Mouse (Mus musculus) lung, embryonic 14.5 days (tissue): ENCODE data around the gene Adora3. TPM values are rescaled to one million over a fixed set of nuclear protein-coding genes. Genes with fewer than 3 reads are reported as not detected.

Experiments used
- ATAC-seq: fragments of 200-750 bp; cut with Nextera tagmentation; 2 replicates; pipeline ENCODE4 v1.8.0; 2017; ENCODE audit warnings: mild to moderate bottlenecking, moderate TSS enrichment, moderate library complexity; ENCODE audit not compliant: insufficient read depth
- DNase-seq: peaks from one replicate; pipeline ENCODE4 v3.0.0-alpha.2; 2015
- H3K27ac ChIP-seq: fragments of 300-500 bp; sonication (generic); 2 replicates; pipeline ENCODE4 v1.5.1; 2014; ENCODE audit warnings: low read depth, mild to moderate bottlenecking, moderate library complexity
- H3K27me3 ChIP-seq: fragments of 300-500 bp; sonication (generic); 2 replicates; pipeline ENCODE4 v1.6.1; 2014; ENCODE audit warnings: low read length, control low read depth; ENCODE audit not compliant: insufficient read depth
- H3K36me3 ChIP-seq: fragments of 300-500 bp; sonication (generic); 2 replicates; pipeline ENCODE4 v1.6.1; 2014; ENCODE audit warnings: control low read depth; ENCODE audit not compliant: insufficient read depth
- H3K4me1 ChIP-seq: fragments of 300-500 bp; sonication (generic); 2 replicates; pipeline ENCODE4 v1.6.1; 2014; ENCODE audit warnings: antibody characterized with exemption, control low read depth; ENCODE audit not compliant: insufficient read depth
- H3K4me2 ChIP-seq: fragments of 300-500 bp; sonication (generic); 2 replicates; pipeline ENCODE4 v1.6.1; 2014; ENCODE audit warnings: mild to moderate bottlenecking
- H3K4me3 ChIP-seq: fragments of 300-500 bp; sonication (generic); 2 replicates; pipeline ENCODE4 v1.5.1; 2014; ENCODE audit warnings: low read depth, low read length
- H3K9ac ChIP-seq: fragments of 300-500 bp; sonication (generic); 2 replicates; pipeline ENCODE4 v1.6.1; 2014
- H3K9me3 ChIP-seq: fragments of 300-500 bp; sonication (generic); 2 replicates; pipeline ENCODE4 v1.6.1; 2016; ENCODE audit warnings: low read depth, low read length, control low read depth
- CTCF ChIP-seq: IDR thresholded peaks from 2 replicates; pipeline ENCODE4 v1.5.1; 2016; ENCODE audit warnings: antibody characterized with exemption, low read depth
- WGBS: fragments of 180-500 bp; shearing (Covaris S2); extraction: QIAGEN DNeasy Blood & Tissue Kit; methylation state at CpG from one replicate; pipeline ENCODE4 v1.1.7; 2014; 5-methylcytosine and 5-hydroxymethylcytosine counted together
- polyA plus RNA-seq: library from polyadenylated mRNA; unstranded; fragments of >200 nt; fragmentation: Nextera tagmentation; extraction: Ambion mirVana; gene quantifications from 2 replicates; pipeline ENCODE4 v1.2.1, GENCODE M21; 2014

Adora3 gene
- polyA plus RNA-seq, 1 experiment from 2014 or later: 0.18 TPM

DNA sequence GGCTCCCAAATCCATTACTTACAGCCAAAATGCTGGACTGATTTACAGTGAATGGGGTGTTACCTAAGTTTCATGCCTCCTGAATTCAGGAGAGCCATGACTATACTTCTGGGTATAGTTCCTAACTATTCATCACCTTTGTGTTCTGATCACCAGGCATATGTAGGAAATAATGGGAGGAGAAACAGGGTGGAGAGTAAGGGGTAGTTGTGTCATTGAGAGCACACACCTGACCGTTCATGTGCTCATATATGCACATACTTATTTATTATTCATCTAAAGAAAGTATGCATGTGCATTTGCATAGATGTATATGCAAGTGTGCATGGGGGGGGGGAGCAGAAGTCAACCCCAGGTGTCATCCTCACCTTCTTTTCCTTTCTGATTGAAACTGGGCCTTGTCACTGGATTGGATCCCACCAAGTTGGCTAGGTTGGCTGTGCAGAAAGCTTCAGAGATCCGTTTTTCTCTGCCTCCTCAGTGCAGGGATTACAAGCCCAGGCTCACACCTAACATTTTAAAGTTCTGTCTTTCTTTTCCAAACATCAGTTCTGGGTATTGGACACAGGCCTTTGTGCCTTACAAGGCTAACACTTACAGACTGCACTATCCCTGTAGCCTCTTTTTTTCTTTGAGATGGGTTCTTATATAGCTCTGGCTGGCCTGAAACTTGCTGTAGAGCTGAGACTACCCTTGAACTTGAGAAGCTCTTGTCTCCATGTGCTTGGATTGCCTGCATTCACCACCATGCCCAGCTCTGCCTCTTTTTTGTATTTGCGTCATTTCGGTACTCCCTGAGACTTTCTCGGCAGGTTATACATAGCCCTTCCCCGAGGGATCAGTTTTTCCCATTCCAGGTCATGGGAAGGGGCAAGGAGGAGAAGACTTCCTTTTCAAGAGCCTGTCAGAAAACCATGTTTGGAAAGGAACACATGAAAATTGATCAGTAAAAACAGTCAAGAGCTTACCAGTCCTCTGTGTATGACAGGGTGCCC lies 3.1 kb downstream of the Adora3 start:
- no peak overlapping the region for H3K27ac ChIP-seq
- H3K9me3 ChIP-seq: no peaks in the 10 kb centered on the region
- H3K4me2 ChIP-seq: no peak overlapping the region
- no peak for DNase-seq
- no peaks in the 10 kb centered on the region for H3K27me3 ChIP-seq
- WGBS: 77% methylated on average over 6 of the region's 6 CpGs
- ATAC-seq: no peak
- H3K4me1 ChIP-seq: peaks cover 3% of the 10 kb centered on the region; the same call in 1 of the 2 replicates
- H3K9ac ChIP-seq: no peak overlapping the region
- no peaks in the 10 kb centered on the region for H3K36me3 ChIP-seq
- no peak for TF ChIP-seq CTCF
- no peak overlapping the region for H3K4me3 ChIP-seq

DNA sequence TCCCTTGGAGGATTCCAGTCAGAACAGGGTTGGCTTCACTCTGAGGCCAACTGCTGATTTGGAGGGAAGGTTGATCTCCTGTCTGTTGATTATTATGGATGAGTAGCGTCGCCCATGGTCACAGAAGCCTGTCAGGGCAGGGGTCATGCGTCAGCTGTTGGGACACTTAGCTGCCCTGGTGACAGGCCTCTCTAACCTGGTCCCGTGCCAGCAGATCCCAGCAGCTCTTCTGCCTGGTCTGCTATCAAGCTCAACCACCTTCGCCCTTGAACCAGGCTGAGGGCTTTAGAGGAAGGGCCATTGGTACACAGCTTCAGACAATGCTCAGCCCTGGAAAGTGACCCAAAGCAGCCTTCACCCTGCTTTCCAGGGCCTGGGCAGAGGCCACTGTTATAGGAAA lies 5.4 kb downstream of the Adora3 start:
- no peak for TF ChIP-seq CTCF
- no peak for DNase-seq

DNA sequence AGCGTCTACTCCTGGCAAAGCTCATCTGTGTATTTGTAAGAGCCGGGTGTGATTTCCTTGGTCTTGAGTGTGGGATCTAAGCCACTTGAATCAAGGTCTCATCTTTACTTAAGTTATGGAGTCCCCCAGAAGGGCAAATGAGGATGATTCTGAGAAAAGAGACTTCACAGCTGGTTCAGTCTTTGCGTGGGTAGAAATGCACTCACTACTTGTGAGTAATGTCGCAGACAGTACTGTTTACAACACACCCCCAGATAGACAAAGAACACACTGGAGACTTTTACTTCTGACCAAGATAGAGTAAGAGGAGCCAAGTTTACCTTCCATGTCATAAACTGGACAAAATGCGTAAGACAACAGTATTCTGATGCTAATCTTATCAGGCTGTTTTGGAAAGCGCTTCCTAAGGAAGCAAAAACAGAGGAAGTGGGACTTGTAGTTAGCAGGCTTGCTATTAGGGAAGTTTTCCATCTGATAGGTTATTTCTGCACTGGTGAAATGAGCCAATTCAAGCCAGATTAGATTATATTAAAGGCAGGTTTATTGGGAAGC lies 6.7 kb downstream of the Adora3 start:
- no peak for ATAC-seq
- H3K4me1 ChIP-seq: no peaks in the 10 kb centered on the region; the same call in 1 of the 2 replicates

More for the DNA sequence above, 5.4 kb downstream of the Adora3 start:
- no peaks in the 10 kb centered on the region for H3K36me3 ChIP-seq
- H3K4me1 ChIP-seq: peaks cover 3% of the 10 kb centered on the region; the same call in 1 of the 2 replicates
- no peak overlapping the region for H3K9ac ChIP-seq
- no peak overlapping the region for H3K4me3 ChIP-seq
- no peak overlapping the region for H3K4me2 ChIP-seq
- no peaks in the 10 kb centered on the region for H3K27me3 ChIP-seq
- 56% methylated on average over 5 of the region's 5 CpGs for WGBS
- no peaks in the 10 kb centered on the region for H3K9me3 ChIP-seq
- no peak overlapping the region for H3K27ac ChIP-seq
- ATAC-seq: no peak

DNA sequence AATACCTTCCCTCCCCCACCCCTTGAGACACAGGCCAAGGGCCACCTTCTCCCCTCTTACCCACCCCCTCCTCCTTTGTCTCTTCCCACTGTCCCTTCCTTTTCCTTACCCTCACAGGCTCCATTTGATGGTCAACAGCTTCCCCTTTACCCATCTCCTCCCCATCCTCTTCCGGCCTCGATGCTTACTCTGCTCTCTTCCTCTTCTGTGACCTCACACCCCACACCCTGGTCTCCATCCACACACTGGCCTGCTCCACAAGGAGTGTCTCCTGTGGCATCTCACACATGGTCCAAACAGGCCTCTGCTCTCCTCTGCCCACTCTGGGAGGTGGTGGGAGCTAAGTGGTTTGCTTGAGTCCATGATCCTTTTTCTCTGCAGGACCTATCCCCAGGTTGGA lies 7.3 kb downstream of the Adora3 start:
- DNase-seq: no peak
- H3K4me2 ChIP-seq: no peak overlapping the region
- WGBS: 74% methylated on average over 2 of the region's 2 CpGs
- no peaks in the 10 kb centered on the region for H3K9me3 ChIP-seq
- no peak overlapping the region for H3K4me3 ChIP-seq
- no peak overlapping the region for H3K9ac ChIP-seq
- H3K27ac ChIP-seq: no peak overlapping the region
- no peaks in the 10 kb centered on the region for H3K27me3 ChIP-seq
- ATAC-seq: no peak
- no peaks in the 10 kb centered on the region for H3K36me3 ChIP-seq
- H3K4me1 ChIP-seq: no peaks in the 10 kb centered on the region
- no peak for TF ChIP-seq CTCF

More for the DNA sequence above, 6.7 kb downstream of the Adora3 start:
- H3K9ac ChIP-seq: no peak overlapping the region
- H3K4me3 ChIP-seq: no peak overlapping the region
- no peaks in the 10 kb centered on the region for H3K27me3 ChIP-seq
- H3K27ac ChIP-seq: no peak overlapping the region
- no peaks in the 10 kb centered on the region for H3K9me3 ChIP-seq
- no peak overlapping the region for H3K4me2 ChIP-seq
- TF ChIP-seq CTCF: no peak
- DNase-seq: no peak
- 55% methylated on average over 6 of the region's 6 CpGs for WGBS
- no peaks in the 10 kb centered on the region for H3K36me3 ChIP-seq

DNA sequence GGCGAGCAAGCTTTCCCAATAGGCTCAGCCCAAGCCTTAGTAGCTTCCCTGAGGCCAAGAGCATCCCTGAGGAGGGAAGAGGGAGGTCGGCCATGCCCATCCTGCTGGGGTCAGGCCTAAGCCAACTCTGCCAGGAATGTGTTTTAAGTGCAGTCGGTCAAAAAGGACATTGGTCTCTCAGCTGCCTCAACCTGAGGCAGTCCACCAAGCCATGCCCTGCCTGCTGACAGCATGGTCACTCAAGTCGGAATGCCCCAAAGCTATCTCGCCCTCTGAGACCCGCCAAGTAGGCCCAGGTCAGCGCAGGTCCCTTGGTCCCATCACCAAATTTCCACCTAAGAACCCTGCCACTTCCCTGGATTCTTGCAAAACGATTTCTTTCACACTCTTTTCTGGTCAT lies 8.1 kb downstream of the Adora3 start:
- Histone ChIP-seq H3K4me2 (no peak overlapping the region), H3K27me3 (no peaks in the 10 kb centered on the region), H3K9ac (no peak overlapping the region), H3K4me3 (no peak overlapping the region), H3K4me1 (no peaks in the 10 kb centered on the region), H3K27ac (no peak overlapping the region), H3K36me3 (no peaks in the 10 kb centered on the region), H3K9me3 (no peaks in the 10 kb centered on the region)
- TF ChIP-seq CTCF: no peak
- DNase-seq (no peak), ATAC-seq (no peak)
- 87% methylated on average over 8 of the region's 8 CpGs for WGBS

DNA sequence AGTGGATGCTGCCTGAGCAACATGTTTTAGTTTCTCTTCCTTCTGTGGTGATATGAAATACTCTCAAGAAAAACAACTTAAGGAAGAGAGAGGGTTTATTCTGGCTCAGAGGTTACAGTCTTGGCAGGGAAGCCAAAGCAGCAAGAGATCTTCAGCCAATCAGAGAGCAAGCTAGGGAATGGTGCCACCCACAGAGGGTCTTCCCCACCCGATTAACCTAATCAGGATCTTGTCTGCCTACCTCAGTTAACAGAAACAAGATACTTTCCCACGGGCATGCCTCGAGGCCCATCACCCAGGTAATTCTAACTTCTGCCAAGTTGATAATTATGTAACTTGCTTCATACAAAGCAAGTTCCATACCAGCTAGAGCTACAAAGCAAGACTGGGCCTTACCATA lies 9.8 kb downstream of the Adora3 start:
- no peaks in the 10 kb centered on the region for H3K27me3 ChIP-seq
- no peaks in the 10 kb centered on the region for H3K36me3 ChIP-seq
- no peak overlapping the region for H3K27ac ChIP-seq
- DNase-seq: no peak
- H3K4me3 ChIP-seq: no peak overlapping the region
- no peaks in the 10 kb centered on the region for H3K4me1 ChIP-seq
- 45% methylated on average over 3 of the region's 3 CpGs for WGBS
- H3K4me2 ChIP-seq: no peak overlapping the region
- no peak for TF ChIP-seq CTCF
- no peak for ATAC-seq
- no peak overlapping the region for H3K9ac ChIP-seq
- no peaks in the 10 kb centered on the region for H3K9me3 ChIP-seq

DNA sequence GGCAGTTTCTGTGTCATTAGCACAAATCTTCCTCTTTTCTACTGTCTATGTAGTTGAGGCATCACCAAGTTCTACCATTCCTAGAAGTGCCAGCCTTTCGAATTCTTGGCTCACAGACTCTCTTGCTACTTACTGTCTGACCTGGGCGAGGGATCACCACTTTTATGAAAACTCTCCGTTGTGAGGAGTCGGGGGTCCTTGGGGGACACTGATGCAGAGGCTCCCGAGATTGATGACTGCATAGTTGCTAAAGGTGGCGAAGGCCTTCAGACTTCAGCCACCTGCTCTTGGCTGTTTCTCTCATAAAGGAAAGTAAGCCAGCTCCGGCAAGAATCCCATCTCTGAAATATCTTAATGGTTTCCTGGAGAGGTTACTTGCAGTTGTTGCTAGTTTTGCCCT lies 11.4 kb downstream of the Adora3 start:
- no peaks in the 10 kb centered on the region for H3K36me3 ChIP-seq

More for the DNA sequence above, 11.4 kb downstream of the Adora3 start:
- no peaks in the 10 kb centered on the region for H3K4me1 ChIP-seq
- no peak for DNase-seq
- 82% methylated on average over 7 of the region's 7 CpGs for WGBS
- no peak for TF ChIP-seq CTCF
- ATAC-seq: no peak
- no peak overlapping the region for H3K4me2 ChIP-seq
- no peak overlapping the region for H3K4me3 ChIP-seq
- H3K9me3 ChIP-seq: no peaks in the 10 kb centered on the region
- H3K27me3 ChIP-seq: no peaks in the 10 kb centered on the region
- no peak overlapping the region for H3K27ac ChIP-seq
- H3K9ac ChIP-seq: no peak overlapping the region
